Mouse (Mus musculus): ENCODE measurements at regions not wholly inside any gene's neighbourhood (a gene's known extent, or its start where the extent isn't known, plus 50 kb on each side); places are given as distances from the start of the nearest gene placed in this dataset.

- no peak for TF ChIP-seq TAL1 (conservative IDR thresholded peaks at IDR 0.05; ENCODE audit: low read depth, low read length)
- no peak for TF ChIP-seq CTCF (IDR thresholded peaks at IDR 0.05; ENCODE audit: low read depth, low read length)
- TF ChIP-seq POLR2AphosphoS5 (IDR thresholded peaks at IDR 0.05; ENCODE audit: insufficient replicate concordance, low read depth, low read length) = no peak
These were observed 228.2 kb upstream of the Robo2 start for GRCm38 (mm10) chr16:74639805-74640204.
